Mouse (Mus musculus): ENCODE measurements around the gene Itpkc.

GRCm38 (mm10) chr7:27180837-27181695, 47.4 kb downstream of the Itpkc start, which contains the start of the genes Gm21983 and Mia:
- TF ChIP-seq CTCF (conservative IDR thresholded peaks at IDR 0.05 in 1 of 2, IDR thresholded peaks at IDR 0.05 in 1 of 2; ENCODE audit: low read depth in 2 of 2, low read length in 2 of 2), result no peak
- TF ChIP-seq NRF1 (IDR thresholded peaks at IDR 0.05; ENCODE audit: low read depth, low read length), result no peak
- no peak for TF ChIP-seq RAD21 (IDR thresholded peaks at IDR 0.05; ENCODE audit: low read depth, low read length)
- TF ChIP-seq EP300 (IDR thresholded peaks at IDR 0.05; ENCODE audit: low read length), result no peak
- no peak for TF ChIP-seq BHLHE40 (IDR thresholded peaks at IDR 0.05; ENCODE audit: low read depth, low read length)
- no peak for TF ChIP-seq POLR2A (IDR thresholded peaks at IDR 0.05; ENCODE audit: low read depth, low read length)
- TF ChIP-seq MXI1 (IDR thresholded peaks at IDR 0.05; ENCODE audit: low read depth, low read length), result no peak
- no peak for TF ChIP-seq NELFE (IDR thresholded peaks at IDR 0.05; ENCODE audit: low read depth, low read length)
- TF ChIP-seq USF2 (conservative IDR thresholded peaks at IDR 0.05; ENCODE audit: low read depth, low read length), result no peak
- no peak for TF ChIP-seq GABPA (IDR thresholded peaks at IDR 0.05; ENCODE audit: insufficient replicate concordance, low read depth, low read length)
- no peak for TF ChIP-seq MAX (IDR thresholded peaks at IDR 0.05; ENCODE audit: low read length)
- TF ChIP-seq ETS1 (conservative IDR thresholded peaks at IDR 0.05; ENCODE audit: low read depth, low read length), result no peak
- TF ChIP-seq USF1 (IDR thresholded peaks at IDR 0.05; ENCODE audit: low read depth, low read length), result no peak
- TF ChIP-seq CHD2 (IDR thresholded peaks at IDR 0.05; ENCODE audit: low read length), result no peak
